Mouse (Mus musculus) liver, adult 2 months (tissue): ENCODE data around the gene Gm5136. TPM values are rescaled to one million over a fixed set of nuclear protein-coding genes. Genes with fewer than 3 reads are reported as not detected.

Experiments
- DNase-seq: peaks from one replicate; pipeline ENCODE4 v3.0.0-alpha.2; 2011; ENCODE audit warnings: low read depth, low spot score; ENCODE audit errors: extremely low read depth
- H3K27ac ChIP-seq: fragments of 200-500 bp; replicated peaks from 2 replicates; pipeline ENCODE4 v1.5.1; 2012; ENCODE audit warnings: low read depth, mild to moderate bottlenecking, control low read depth, inconsistent platforms, low read length; ENCODE audit not compliant: insufficient read depth
- H3K27me3 ChIP-seq: fragments of 200-500 bp; 2 replicates; pipeline ENCODE4 v1.6.1; 2012; ENCODE audit warnings: mild to moderate bottlenecking, moderate library complexity, low read length, inconsistent platforms; ENCODE audit not compliant: control insufficient read depth, insufficient read depth
- H3K36me3 ChIP-seq: fragments of 200-500 bp; 2 replicates; pipeline ENCODE4 v1.6.1; 2012; ENCODE audit warnings: low read length, inconsistent platforms; ENCODE audit not compliant: control insufficient read depth, insufficient read depth
- H3K4me1 ChIP-seq: fragments of 200-500 bp; 2 replicates; pipeline ENCODE4 v1.6.1; 2011; ENCODE audit warnings: low read length; ENCODE audit not compliant: control insufficient read depth, insufficient read depth
- H3K4me3 ChIP-seq: fragments of 200-500 bp; 2 replicates; pipeline ENCODE4 v1.5.1; 2011; ENCODE audit warnings: low read depth, mild to moderate bottlenecking, control low read depth, low read length, moderate library complexity; ENCODE audit not compliant: insufficient read depth
- H3K79me2 ChIP-seq: fragments of 200-500 bp; 2 replicates; pipeline ENCODE4 v1.6.1; 2012; ENCODE audit warnings: inconsistent platforms, mild to moderate bottlenecking, low read length, moderate library complexity; ENCODE audit not compliant: control insufficient read depth, insufficient read depth
- H3K9ac ChIP-seq: fragments of 200-500 bp; 2 replicates; pipeline ENCODE4 v1.6.1; 2012; ENCODE audit warnings: low read depth, mild to moderate bottlenecking, control low read depth, inconsistent platforms, low read length
- CTCF ChIP-seq: fragments of 200-500 bp; IDR thresholded peaks from 2 replicates; pipeline ENCODE4 v1.5.1; 2011; ENCODE audit warnings: low read depth, low read length, control low read depth
- POLR2A ChIP-seq: fragments of 200-500 bp; IDR thresholded peaks from 2 replicates; pipeline ENCODE4 v1.6.1; 2011; ENCODE audit warnings: low read length, control low read depth; ENCODE audit not compliant: insufficient read depth; ENCODE audit errors: extremely low read depth
- WGBS: fragments of 180-500 bp; shearing (Covaris S2); methylation state at CpG from one replicate; pipeline ENCODE4 v1.1.7; 2018; 5-methylcytosine and 5-hydroxymethylcytosine counted together
- polyA plus RNA-seq: library from polyadenylated mRNA; depleted of rRNA; stranded (reverse); fragments of >200 nt; gene quantifications from 2 replicates; pipeline ENCODE4 v1.2.3, GENCODE M21; 2012; rRNA removed
- total RNA-seq: library from RNA; depleted of rRNA; stranded (reverse); fragments of >200 nt; gene quantifications from 2 replicates; pipeline ENCODE4 v1.2.3, GENCODE M21; 2014; rRNA removed

The Gm5136 gene
- total RNA-seq = 0.34 and 0.46 TPM in 2 replicates
- polyA plus RNA-seq = not detected in 2 replicates

DNA sequence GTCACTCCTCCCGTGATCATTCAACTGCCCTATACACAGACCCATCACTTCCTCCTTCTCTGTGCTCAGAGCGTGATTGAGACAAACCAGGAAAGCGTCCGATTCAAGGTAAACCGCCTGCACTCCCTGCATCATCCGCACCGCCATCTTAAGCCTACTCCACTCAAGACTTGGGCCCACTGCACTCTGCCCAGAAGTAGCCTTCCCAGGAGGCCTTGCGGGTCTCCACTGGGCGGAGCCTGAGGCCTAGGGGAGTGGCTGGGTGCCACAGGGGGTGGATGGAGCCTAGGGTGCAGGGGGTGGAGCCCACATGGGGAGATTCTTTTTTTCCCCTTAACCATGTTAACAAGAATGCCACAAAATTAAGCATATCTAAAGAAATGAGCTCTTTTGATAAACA, at the start of gene Gm5136:
Gene Gm5136, minus strand, starts transcription at position 215 of the 400 bp plus-strand sequence.
- Histone ChIP-seq H3K4me1 (peaks cover 2% of the 10 kb centered on the region; the same call in 1 of the 2 replicates), H3K36me3 (no peaks in the 10 kb centered on the region), H3K27me3 (no peaks in the 10 kb centered on the region), H3K4me3 (no peak within 1 kb of the TSS), H3K79me2 (no peaks in the 10 kb centered on the region), H3K27ac (no peak within 1 kb of the TSS), H3K9ac (no peak within 1 kb of the TSS)
- no peak for DNase-seq
- 94% methylated on average over 9 of the region's 9 CpGs for WGBS
- TF ChIP-seq POLR2A (no peak), CTCF (no peak)

DNA sequence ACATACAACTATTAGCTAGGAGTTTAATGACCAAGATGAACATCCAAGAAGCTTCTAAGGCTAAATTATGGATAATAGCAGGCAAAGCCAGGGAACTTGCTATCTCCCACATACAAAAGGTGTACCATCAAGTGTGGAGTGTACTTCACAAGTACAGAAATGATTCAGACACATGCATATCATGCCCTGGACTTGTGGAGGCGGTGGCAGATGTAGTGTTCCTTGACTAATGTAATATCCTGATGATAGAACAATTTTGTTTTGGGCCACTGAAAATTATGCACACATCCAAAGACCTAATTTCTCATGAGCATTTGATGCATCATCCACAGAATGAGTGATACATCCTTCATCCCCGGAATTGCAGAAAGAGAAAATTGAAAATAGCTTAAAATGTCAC, 43.8 kb upstream of the Gm5136 start:
- H3K9ac ChIP-seq = no peak overlapping the region
- H3K27me3 ChIP-seq = no peaks in the 10 kb centered on the region
- no peak for DNase-seq
- TF ChIP-seq CTCF (no peak), POLR2A (no peak)
- H3K27ac ChIP-seq = no peak overlapping the region
- H3K4me3 ChIP-seq = no peak overlapping the region
- H3K4me1 ChIP-seq = no peaks in the 10 kb centered on the region
- H3K79me2 ChIP-seq = no peaks in the 10 kb centered on the region
- no peaks in the 10 kb centered on the region for H3K36me3 ChIP-seq
- 80% methylated on average over 2 of the region's 2 CpGs for WGBS

GRCm38 (mm10) chr10:108733982-108734381, 34.0 kb upstream of the Gm5136 start:
- H3K9ac ChIP-seq = no peak overlapping the region
- H3K27me3 ChIP-seq = no peaks in the 10 kb centered on the region
- no peak overlapping the region for H3K27ac ChIP-seq
- no peak overlapping the region for H3K4me3 ChIP-seq
- peak; percentile 50 for DNase-seq
- no peaks in the 10 kb centered on the region for H3K4me1 ChIP-seq
- peak; percentile 52 for TF ChIP-seq CTCF
- no peak for TF ChIP-seq POLR2A
- WGBS = 49% methylated on average over 2 of the region's 2 CpGs
- H3K36me3 ChIP-seq = no peaks in the 10 kb centered on the region
- no peaks in the 10 kb centered on the region for H3K79me2 ChIP-seq

DNA sequence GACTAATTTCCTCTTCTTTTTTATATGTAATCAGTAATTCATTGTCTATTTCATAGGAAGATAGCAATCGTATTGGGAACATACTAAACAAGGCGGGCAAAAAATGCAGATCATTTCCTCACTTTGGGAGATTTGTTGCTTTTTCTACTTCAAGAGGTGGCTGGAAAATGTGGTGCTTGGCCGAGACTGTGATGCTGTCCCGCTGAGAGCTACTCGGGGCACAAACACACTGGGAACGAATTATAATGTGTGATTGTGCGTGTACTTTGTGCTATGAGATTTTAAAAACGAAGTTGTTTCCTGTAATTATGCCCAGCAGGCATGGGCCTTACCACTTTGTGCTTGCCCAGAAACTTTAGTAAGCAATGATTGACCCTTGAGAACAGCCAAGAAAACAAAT, 29.0 kb upstream of the Gm5136 start:
- WGBS = 83% methylated on average over 8 of the region's 8 CpGs
- no peaks in the 10 kb centered on the region for H3K79me2 ChIP-seq
- H3K4me1 ChIP-seq = no peaks in the 10 kb centered on the region
- H3K9ac ChIP-seq = no peak overlapping the region
- H3K36me3 ChIP-seq = no peaks in the 10 kb centered on the region
- DNase-seq = no peak
- H3K4me3 ChIP-seq = no peak overlapping the region
- no peak overlapping the region for H3K27ac ChIP-seq
- no peaks in the 10 kb centered on the region for H3K27me3 ChIP-seq
- TF ChIP-seq CTCF = no peak
- TF ChIP-seq POLR2A = no peak

DNA sequence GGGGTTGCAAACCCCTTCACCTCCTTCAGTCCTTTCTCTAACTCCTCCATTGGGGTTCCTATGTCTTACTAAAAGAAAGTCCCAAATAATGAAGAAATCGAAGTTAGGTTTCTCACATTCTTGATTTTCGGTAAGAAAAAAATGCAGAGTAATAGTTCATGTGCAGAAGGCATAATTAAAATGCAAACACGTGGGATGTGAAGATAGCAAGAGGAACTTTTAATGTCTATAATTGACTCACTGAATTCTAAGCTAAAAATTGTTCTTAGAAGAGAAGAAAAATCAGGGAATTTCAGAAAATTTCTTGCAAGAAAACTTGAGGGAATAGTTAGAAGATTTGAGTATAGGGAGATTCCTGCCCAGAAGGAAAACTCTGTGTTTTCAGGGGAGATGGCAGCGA, 26.4 kb upstream of the Gm5136 start:
- TF ChIP-seq CTCF (no peak), POLR2A (no peak)
- WGBS = 81% methylated on average over 4 of the region's 4 CpGs
- H3K9ac ChIP-seq = no peak overlapping the region
- no peak for DNase-seq
- no peak overlapping the region for H3K4me3 ChIP-seq
- H3K27ac ChIP-seq = no peak overlapping the region
- H3K27me3 ChIP-seq = no peaks in the 10 kb centered on the region
- no peaks in the 10 kb centered on the region for H3K79me2 ChIP-seq
- no peaks in the 10 kb centered on the region for H3K36me3 ChIP-seq
- H3K4me1 ChIP-seq = no peaks in the 10 kb centered on the region

GRCm38 (mm10) chr10:108724878-108725277, 24.9 kb upstream of the Gm5136 start:
- no peaks in the 10 kb centered on the region for H3K4me1 ChIP-seq
- no peaks in the 10 kb centered on the region for H3K79me2 ChIP-seq
- TF ChIP-seq CTCF (no peak), POLR2A (no peak)
- no peak overlapping the region for H3K9ac ChIP-seq
- no peaks in the 10 kb centered on the region for H3K36me3 ChIP-seq
- WGBS = 90% methylated on average over 3 of the region's 3 CpGs
- no peak overlapping the region for H3K27ac ChIP-seq
- H3K27me3 ChIP-seq = no peaks in the 10 kb centered on the region
- H3K4me3 ChIP-seq = no peak overlapping the region
- no peak for DNase-seq
